Mouse (Mus musculus): Measurements from ENCODE around the gene Lrfn3. TPM values are rescaled to one million over a fixed set of nuclear protein-coding genes. Genes with fewer than 3 reads are reported as not detected.

The Lrfn3 gene
- polyA plus RNA-seq, 1 experiment, result 1.1 TPM

DNA sequence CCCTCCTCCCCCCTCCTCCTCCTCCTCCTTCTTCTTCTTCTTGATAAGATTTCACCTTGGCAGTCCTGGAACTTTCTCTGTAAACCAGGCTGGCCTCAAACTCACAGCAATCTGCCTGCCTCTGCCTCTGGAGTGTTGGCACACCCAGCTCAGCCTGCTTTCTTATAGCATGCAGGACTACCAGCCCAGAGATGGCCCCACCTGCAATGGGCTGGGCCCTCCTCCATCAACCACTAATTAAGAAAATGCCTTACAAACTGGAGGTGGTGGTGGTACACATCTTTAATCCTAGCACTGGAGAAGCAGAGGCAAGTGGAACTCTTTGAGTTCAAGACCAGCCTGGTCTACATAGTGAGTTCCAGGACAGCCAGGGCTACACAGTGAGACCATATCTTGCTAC is 36.1 kb downstream of the Lrfn3 start:
- no peak for DNase-seq
- TF ChIP-seq POLR2A (IDR thresholded peaks at IDR 0.05; ENCODE audit: control insufficient read depth, extremely low read depth, insufficient read depth, low read length, poor library complexity) (no peak), CTCF (IDR thresholded peaks at IDR 0.05; ENCODE audit: borderline replicate concordance, control insufficient read depth, extremely low read depth, insufficient read depth, low read length, poor library complexity) (no peak)
- H3K4me3 ChIP-seq (ENCODE audit: control insufficient read depth, insufficient read depth, low read length), result no peak overlapping the region
- no peak overlapping the region for H3K27ac ChIP-seq (ENCODE audit: control insufficient read depth, insufficient read depth, low read length)
- no peaks in the 10 kb centered on the region for H3K36me3 ChIP-seq (ENCODE audit: control insufficient read depth, insufficient read depth, low read length)
- H3K27me3 ChIP-seq (ENCODE audit: control insufficient read depth, insufficient read depth, low read length), result no peaks in the 10 kb centered on the region
- H3K4me1 ChIP-seq (replicated peaks; ENCODE audit: control insufficient read depth, insufficient read depth, low read length), result peaks cover 11% of the 10 kb centered on the region

DNA sequence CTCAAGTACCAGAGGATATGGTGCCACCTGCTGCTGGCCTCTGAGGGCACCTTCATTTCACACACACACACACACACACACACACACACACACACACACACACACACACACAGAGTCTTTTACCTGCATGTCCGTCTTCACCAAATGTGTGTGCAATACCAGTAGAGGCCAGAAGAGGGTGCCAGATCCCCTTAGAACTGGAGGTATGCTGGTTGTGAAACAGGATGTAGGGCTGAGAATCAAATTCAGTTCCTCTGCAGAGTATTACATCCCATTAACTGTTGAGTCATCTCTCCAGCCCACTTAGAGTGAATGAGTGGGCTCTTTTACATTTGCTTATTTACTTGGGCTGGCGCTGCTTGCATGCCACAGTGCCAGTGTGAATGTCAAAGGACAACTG is 37.2 kb downstream of the Lrfn3 start:
- no peak overlapping the region for H3K4me3 ChIP-seq (ENCODE audit: control insufficient read depth, insufficient read depth, low read length)
- H3K27ac ChIP-seq (ENCODE audit: control insufficient read depth, insufficient read depth, low read length), result no peak overlapping the region
- peak; percentile 72 for DNase-seq
- no peak for TF ChIP-seq POLR2A (IDR thresholded peaks at IDR 0.05; ENCODE audit: control insufficient read depth, extremely low read depth, insufficient read depth, low read length, poor library complexity)
- no peak for TF ChIP-seq CTCF (IDR thresholded peaks at IDR 0.05; ENCODE audit: borderline replicate concordance, control insufficient read depth, extremely low read depth, insufficient read depth, low read length, poor library complexity)
- no peaks in the 10 kb centered on the region for H3K36me3 ChIP-seq (ENCODE audit: control insufficient read depth, insufficient read depth, low read length)
- H3K27me3 ChIP-seq (ENCODE audit: control insufficient read depth, insufficient read depth, low read length), result no peaks in the 10 kb centered on the region
- WGBS, result 69% methylated on average over 2 of the region's 2 CpGs
- H3K4me1 ChIP-seq (replicated peaks; ENCODE audit: control insufficient read depth, insufficient read depth, low read length), result peaks cover 15% of the 10 kb centered on the region

DNA sequence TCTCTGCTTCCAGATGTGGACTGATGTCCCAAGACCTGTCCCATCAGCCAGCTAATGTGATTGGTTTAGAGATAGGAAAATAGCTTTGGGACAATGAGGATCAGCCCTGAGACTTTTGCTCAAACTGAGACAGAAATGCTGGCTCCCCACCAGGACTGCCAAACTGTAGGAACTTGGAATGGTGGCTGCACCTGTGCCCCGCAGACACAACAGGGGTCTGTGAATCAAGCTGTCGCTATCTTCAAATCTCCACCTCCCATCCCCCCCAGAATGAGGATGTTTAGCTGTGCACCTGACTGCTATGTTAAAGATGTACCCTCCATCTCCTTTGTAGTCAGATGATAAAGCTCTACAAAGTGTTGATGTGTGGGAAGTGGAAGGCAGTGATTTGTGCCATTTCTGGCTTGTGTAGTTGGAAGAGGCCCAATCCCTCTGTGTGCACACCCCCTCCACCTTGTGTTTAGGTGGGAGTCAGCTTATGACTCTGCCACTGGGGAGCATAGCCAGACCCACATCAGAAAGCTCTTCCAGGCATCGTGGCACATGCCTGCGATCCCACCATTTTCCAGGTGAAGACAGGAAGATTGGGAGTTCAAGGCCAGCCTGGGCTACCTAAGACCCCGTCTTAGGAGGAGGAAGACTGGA is 38.1 kb downstream of the Lrfn3 start:
- DNase-seq, result no peak
- WGBS, result 89% methylated on average over 5 of the region's 5 CpGs
- TF ChIP-seq CTCF (IDR thresholded peaks at IDR 0.05; ENCODE audit: borderline replicate concordance, control insufficient read depth, extremely low read depth, insufficient read depth, low read length, poor library complexity) (no peak), POLR2A (IDR thresholded peaks at IDR 0.05; ENCODE audit: control insufficient read depth, extremely low read depth, insufficient read depth, low read length, poor library complexity) (no peak)

DNA sequence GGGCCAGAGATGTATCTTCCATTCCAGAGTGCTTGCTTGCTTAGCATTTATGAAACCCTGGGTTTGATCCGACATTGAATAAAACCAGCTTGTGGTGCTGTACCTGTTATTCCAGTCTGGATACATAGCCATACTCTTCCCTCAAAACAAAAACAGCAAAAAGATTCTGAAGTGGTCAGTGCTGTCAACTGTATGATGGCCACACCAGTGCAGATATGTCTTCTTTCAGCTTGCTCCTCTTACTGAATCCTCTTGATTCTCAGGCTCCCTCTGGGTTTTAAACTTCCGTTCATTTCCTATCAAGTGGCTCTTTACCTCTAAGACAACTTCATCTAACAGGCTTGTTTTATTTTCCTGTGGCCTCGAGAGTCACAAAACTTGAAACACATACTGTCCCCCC is 38.8 kb downstream of the Lrfn3 start, which contains the start of gene Sdhaf1:
Sdhaf1 (minus strand) TSS at position 101 of the 400 bp plus-strand sequence.
- H3K4me3 ChIP-seq (ENCODE audit: control insufficient read depth, insufficient read depth, low read length), result peak within 1 kb of the TSS; percentile 63; the same call in 1 of the 2 replicates
- WGBS, result 85% methylated on average over 3 of the region's 3 CpGs
- no peaks in the 10 kb centered on the region for H3K27me3 ChIP-seq (ENCODE audit: control insufficient read depth, insufficient read depth, low read length)
- no peak for DNase-seq
- H3K27ac ChIP-seq (ENCODE audit: control insufficient read depth, insufficient read depth, low read length), result peak within 1 kb of the TSS; percentile 84
- no peaks in the 10 kb centered on the region for H3K36me3 ChIP-seq (ENCODE audit: control insufficient read depth, insufficient read depth, low read length)
- peaks cover 15% of the 10 kb centered on the region for H3K4me1 ChIP-seq (replicated peaks; ENCODE audit: control insufficient read depth, insufficient read depth, low read length)
- TF ChIP-seq POLR2A (IDR thresholded peaks at IDR 0.05; ENCODE audit: control insufficient read depth, extremely low read depth, insufficient read depth, low read length, poor library complexity), result no peak
- no peak for TF ChIP-seq CTCF (IDR thresholded peaks at IDR 0.05; ENCODE audit: borderline replicate concordance, control insufficient read depth, extremely low read depth, insufficient read depth, low read length, poor library complexity)

More for the DNA sequence above, 38.1 kb downstream of the Lrfn3 start:
- H3K4me3 ChIP-seq (ENCODE audit: control insufficient read depth, insufficient read depth, low read length), result no peak overlapping the region
- H3K4me1 ChIP-seq (replicated peaks; ENCODE audit: control insufficient read depth, insufficient read depth, low read length), result peaks cover 15% of the 10 kb centered on the region
- H3K36me3 ChIP-seq (ENCODE audit: control insufficient read depth, insufficient read depth, low read length), result no peaks in the 10 kb centered on the region
- H3K27me3 ChIP-seq (ENCODE audit: control insufficient read depth, insufficient read depth, low read length), result no peaks in the 10 kb centered on the region
- no peak overlapping the region for H3K27ac ChIP-seq (ENCODE audit: control insufficient read depth, insufficient read depth, low read length)

DNA sequence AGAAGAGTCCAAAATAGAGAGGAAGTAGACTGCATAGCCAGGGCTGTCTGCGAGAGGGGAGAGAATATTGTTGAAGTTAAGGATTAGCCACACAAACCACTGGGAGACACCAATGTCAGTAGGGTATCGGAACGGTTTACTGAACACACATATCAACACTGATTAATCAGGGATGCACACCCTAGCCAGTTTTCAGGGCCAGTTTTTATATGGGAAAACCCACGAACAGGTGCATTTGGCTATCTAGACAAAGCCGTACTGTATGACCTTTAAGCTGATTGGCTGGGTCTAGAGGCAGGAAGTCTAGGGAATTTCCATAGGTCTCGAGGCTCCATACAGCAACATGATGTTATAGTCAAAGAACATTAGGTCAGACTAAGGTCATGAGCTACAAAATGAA is 39.7 kb downstream of the Lrfn3 start:
- peaks cover 15% of the 10 kb centered on the region for H3K4me1 ChIP-seq (replicated peaks; ENCODE audit: control insufficient read depth, insufficient read depth, low read length)
- H3K4me3 ChIP-seq (ENCODE audit: control insufficient read depth, insufficient read depth, low read length), result peak overlapping the region; percentile 63; the same call in 1 of the 2 replicates
- TF ChIP-seq CTCF (IDR thresholded peaks at IDR 0.05; ENCODE audit: borderline replicate concordance, control insufficient read depth, extremely low read depth, insufficient read depth, low read length, poor library complexity), result no peak
- no peak for TF ChIP-seq POLR2A (IDR thresholded peaks at IDR 0.05; ENCODE audit: control insufficient read depth, extremely low read depth, insufficient read depth, low read length, poor library complexity)
- DNase-seq, result no peak
- H3K36me3 ChIP-seq (ENCODE audit: control insufficient read depth, insufficient read depth, low read length), result no peaks in the 10 kb centered on the region
- no peaks in the 10 kb centered on the region for H3K27me3 ChIP-seq (ENCODE audit: control insufficient read depth, insufficient read depth, low read length)
- WGBS, result 2% methylated on average over 6 of the region's 6 CpGs
- peak overlapping the region; percentile 84 for H3K27ac ChIP-seq (ENCODE audit: control insufficient read depth, insufficient read depth, low read length)

DNA sequence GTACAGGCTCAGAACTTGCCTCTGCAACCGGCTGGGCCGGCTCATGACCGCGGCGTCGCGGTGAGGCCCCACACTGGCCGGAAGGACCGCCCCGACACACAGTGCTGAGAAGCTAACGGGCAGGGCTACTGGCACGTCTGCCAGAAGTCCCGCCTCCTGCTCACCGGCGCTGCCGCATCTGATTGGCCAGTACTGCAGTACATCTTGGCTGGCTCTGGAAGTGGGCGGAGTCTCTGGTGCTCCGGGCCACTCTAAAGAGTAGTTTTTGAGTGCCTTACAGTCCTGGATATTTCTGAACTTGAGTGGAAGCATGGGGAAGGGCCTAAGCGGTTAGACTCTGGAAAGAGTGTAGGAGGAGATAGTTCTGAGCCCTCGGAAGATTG is 40.3 kb downstream of the Lrfn3 start:
- no peaks in the 10 kb centered on the region for H3K27me3 ChIP-seq (ENCODE audit: control insufficient read depth, insufficient read depth, low read length)
- WGBS, result under 1% methylated on average over 20 of the region's 20 CpGs
- peak overlapping the region; percentile 63 for H3K4me3 ChIP-seq (ENCODE audit: control insufficient read depth, insufficient read depth, low read length)
- H3K4me1 ChIP-seq (replicated peaks; ENCODE audit: control insufficient read depth, insufficient read depth, low read length), result peaks cover 14% of the 10 kb centered on the region
- H3K36me3 ChIP-seq (ENCODE audit: control insufficient read depth, insufficient read depth, low read length), result no peaks in the 10 kb centered on the region
- peak overlapping the region; percentile 84 for H3K27ac ChIP-seq (ENCODE audit: control insufficient read depth, insufficient read depth, low read length)
- TF ChIP-seq POLR2A (IDR thresholded peaks at IDR 0.05; ENCODE audit: control insufficient read depth, extremely low read depth, insufficient read depth, low read length, poor library complexity) (peak; percentile 85), CTCF (IDR thresholded peaks at IDR 0.05; ENCODE audit: borderline replicate concordance, control insufficient read depth, extremely low read depth, insufficient read depth, low read length, poor library complexity) (0 out of 2 replicates have a peak, but pooled peaks have one; percentile 32)
- DNase-seq, result peak; percentile 97

All from thymus, adult 2 months (tissue).